Mouse (Mus musculus) testis, postnatal 14 days (tissue): Measurements from ENCODE around the gene Decr2.
A peak's percentile ranks its signal among the peaks of the same experiment; 100 is the strongest.
"Not testable (repeated sequence)": the region's sequence is repeated elsewhere in the genome, so short reads cannot be mapped to it uniquely, and the experiment has no call there.

Experiments used
- DNase-seq: peaks from one replicate; pipeline ENCODE4 v3.0.0; 2021; ENCODE audit warnings: low spot score

Decr2 gene

GRCm38 (mm10) chr17:26057787-26058567, 32.2 kb downstream of the Decr2 start:
- no peak for DNase-seq

DNA sequence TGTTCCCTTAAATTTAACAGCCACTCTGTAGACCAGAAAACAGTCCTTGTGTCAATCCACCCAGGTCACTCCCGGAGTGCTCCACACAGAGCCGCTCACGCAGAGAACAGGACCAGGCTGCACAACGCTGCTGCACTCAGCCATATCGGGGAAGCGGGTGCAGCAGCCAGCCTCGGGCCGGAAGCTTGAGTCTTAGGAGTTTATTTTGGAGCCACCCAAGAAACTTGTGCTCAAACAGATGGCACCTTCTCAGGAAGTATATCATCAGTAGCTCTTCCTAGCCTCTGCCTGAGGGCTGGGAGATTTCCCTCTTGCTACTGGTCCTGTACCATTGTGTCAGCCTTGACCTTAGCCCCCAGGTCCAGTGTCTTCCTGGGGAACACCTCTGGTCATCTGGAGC, 32.9 kb downstream of the Decr2 start:
- DNase-seq, result no peak

GRCm38 (mm10) chr17:26055164-26055563, 35.0 kb downstream of the Decr2 start:
- no peak for DNase-seq

DNA sequence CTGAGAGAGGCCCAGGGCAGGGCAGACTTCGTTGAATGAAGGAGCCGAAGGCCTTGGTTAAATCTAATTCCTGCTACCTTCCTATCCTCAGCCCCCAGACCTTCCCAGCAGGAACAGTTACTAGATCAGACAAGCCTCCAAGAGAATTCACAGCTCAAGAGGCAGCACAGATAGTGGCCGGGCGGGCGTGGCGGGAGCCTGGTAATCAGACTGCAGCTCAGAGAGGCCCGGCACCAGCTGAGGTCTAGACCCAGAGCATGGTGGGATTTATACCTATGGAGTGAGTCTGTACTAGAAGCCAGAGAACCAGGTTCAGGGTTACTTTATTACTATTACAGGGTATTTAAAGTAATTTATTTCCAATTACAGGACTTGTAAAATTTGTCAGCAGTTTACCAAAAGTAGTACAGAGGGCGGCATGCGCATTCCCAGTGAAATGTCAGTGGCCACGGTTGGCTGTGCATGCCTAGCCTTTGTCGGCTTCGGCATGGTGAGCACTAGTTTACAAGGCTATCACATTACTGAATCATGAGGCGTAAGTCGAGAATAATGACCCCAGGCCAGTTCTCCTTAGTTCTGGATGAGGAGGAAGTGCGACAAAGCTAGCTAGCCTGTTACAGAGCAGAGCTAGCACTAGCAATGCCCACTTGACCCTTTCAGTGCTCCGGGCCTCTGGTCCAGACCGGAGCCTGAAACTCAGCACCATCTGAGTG, 35.8 kb downstream of the Decr2 start:
- peak; percentile 21 for DNase-seq

DNA sequence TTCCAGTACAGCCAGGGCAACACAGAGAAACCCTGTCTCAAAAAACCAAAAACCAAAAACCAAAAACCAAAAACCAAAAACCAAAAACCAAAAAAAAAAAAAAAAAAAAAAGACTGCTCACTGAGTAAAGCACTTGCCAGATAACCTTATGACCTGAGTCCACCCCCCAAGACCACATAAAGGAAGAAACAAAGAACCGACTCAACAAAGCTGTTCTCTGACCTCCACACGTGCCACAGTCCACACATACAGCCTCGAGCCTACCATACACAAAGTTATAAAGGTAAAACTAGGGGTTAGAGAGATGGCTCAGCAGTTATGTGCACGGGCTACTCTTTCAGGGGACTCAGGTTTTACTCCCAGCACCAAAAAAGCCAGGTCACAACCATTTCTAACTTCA, 37.4 kb downstream of the Decr2 start:
- no peak for DNase-seq

GRCm38 (mm10) chr17:26052074-26052473, 38.1 kb downstream of the Decr2 start:
- no peak for DNase-seq

DNA sequence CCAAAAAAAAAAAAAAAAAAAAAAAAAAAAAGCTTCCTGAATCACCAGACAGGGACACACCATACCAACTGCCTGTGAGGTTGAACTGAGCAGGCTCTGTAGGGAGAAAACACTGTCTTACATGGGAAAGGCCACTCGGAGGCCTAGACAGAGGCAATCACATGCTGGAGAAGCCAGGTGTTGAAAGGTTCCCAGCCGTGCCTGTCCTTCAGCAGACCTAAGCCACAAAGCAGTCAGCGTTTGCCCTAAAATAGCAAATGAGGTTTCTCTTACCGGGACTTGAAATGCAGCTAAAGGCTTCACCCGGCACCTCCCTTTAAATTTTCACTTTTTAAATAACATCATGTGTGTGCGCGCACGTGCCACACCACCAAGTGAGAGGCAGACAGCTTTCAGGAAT, 42.0 kb downstream of the Decr2 start:
- no peak for DNase-seq

DNA sequence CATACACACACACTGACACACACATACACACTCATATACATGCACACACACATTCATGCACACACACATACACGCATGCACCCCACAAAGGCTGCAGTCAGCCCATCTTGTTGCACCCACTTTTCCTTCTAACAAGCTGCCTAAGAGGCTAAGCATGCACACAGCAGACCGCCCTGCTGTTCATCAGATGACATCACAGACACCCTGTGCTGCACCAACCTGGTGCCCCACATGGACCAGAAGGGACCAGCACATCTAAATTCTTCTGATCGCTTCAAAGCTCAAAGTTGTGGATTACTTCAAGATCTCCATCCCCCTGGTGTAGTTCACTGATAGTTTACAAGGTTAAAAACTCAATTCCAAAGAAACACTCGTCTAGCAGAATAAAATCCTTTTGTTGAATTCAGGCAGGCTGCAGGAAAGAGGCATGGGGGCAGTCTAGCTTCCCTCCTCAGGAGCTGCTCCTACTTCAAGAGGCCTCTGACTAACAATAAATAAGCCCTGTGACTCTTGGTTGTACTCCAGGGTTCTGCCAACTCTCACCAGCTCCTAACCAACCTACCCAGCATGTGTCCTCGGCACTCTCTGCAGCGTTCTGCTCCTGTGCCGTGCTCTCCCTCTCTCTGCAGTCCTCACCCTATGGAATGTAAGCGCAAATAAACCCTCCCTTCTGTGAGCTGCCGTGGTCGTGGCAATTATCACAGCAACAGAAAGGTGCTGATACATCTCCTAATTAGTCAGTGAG, 43.7 kb downstream of the Decr2 start:
- no peak for DNase-seq

GRCm38 (mm10) chr17:26045285-26045684, 44.9 kb downstream of the Decr2 start:
- no peak for DNase-seq

DNA sequence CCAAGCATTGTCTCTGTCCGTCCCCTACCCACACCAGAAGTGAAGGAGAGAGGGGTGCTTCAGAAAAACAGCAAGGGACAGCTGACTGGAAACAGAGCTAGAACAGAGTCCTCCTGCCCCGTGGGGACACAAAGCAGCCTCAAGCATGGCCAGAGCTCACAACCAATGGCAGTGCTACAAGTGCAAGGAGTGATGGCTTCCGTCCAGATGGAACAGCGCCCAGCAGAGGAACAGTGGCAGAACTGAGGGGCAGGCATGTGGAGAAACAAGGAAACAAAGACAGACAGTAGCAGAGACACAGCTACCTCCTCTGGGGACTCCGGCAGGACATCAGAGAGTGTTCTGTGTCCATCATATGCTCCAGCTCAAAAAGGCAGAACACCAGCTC, 46.9 kb downstream of the Decr2 start:
- DNase-seq, result peak; percentile 78

GRCm38 (mm10) chr17:26042599-26043248, 47.4 kb downstream of the Decr2 start:
- DNase-seq, result no peak

DNA sequence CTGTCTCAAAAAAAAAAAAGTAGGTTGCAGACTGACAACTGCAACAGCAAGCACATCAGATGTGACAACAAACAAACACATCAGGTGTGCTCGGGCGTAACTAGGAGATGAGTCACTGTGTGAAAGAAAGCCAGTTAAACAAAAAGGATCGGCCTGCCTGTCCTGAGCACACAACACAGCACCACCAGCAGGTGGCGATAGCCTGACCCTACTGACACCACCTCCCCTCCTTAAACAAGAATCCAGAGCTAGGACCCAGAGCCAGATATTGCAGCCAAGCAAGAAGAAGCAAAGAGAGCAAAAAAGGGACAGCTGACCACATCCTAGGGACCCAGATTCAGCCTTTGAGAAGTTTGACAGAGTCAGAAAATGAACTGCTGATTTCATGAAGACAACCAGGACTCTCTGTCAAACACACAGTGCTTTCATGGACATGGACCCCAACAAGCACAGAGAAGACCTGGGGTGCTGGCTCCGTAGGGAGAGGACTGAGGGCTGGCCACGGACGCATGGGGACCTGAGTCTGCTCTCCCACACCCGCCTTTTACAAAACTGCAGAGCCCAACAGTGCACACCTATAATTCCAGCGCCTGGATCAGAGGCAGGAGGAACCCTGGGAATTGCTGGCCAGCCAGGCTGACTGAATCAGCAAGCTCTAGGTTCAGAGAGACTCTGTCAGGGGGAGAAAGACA, 48.9 kb downstream of the Decr2 start:
- DNase-seq, result no peak

DNA sequence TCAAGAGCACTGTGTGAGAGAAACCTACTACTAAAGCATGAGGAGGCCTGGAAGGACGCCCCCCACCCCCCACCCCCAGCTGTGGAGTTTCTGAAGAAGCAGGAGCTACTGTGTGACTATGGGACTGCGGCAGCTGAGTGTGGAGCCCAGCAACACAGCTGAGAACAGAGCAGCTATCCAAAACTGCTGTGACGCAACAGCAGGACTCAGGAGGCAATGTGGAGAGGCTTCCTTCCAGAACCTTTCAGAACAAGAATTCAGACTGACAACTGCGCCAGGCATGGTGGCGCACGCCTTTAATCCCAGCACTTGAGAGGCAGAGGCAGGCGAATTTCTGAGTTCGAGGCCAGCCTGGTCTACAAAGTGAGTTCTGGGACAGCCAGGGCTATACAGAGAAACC, 49.4 kb downstream of the Decr2 start:
- DNase-seq, result not testable (repeated sequence)

- no peak for DNase-seq
Measured at GRCm38 (mm10) chr17:26032037-26032436, 58.1 kb downstream of the Decr2 start.

DNA sequence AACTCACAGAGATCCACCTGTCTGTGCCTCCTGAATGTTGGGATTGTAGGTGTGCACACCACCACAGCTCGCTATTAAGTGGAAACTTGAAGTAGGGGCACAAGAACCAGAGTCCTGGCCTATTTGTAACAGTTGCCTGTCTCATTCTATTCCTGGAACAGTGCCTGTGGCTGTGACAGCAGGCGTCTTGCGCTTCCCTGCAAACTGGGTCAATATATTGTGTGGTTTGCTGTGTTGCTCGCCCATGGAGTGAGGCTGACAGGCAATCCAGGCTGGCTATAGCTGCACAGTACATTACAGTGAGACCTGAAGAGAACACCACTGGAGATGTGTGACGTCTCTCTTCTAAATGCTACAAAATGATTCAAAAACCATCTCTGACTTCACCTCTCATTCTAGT, 58.6 kb downstream of the Decr2 start:
- DNase-seq, result no peak
